Mouse (Mus musculus) skeletal muscle tissue, adult 2 months (tissue): ENCODE data around the gene Usp5.

ENCODE experiments used
- DNase-seq: peaks from one replicate; pipeline ENCODE4 v3.0.0-alpha.2; 2012; ENCODE audit warnings: low read depth, low spot score

Usp5 gene

DNA sequence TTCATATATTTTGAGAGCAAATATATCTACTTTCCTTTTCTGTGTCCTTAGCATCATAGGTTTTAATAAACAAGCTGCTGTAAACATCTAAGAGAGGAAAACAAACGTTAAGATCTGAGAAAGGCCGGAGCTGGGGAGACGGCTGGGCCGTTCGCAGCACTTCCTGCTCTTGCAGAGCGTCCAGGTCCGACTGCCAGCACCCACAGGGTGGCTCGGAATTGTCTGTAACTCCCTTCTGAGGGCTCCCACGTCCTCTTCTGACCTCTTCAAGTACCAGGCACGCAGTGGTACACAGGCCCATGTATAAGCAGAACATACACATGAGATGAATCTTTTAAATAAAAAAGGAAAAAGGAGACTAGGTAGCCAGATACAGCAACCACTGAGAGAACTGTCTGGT lies 41.6 kb downstream of the Usp5 start:
- no peak for DNase-seq

DNA sequence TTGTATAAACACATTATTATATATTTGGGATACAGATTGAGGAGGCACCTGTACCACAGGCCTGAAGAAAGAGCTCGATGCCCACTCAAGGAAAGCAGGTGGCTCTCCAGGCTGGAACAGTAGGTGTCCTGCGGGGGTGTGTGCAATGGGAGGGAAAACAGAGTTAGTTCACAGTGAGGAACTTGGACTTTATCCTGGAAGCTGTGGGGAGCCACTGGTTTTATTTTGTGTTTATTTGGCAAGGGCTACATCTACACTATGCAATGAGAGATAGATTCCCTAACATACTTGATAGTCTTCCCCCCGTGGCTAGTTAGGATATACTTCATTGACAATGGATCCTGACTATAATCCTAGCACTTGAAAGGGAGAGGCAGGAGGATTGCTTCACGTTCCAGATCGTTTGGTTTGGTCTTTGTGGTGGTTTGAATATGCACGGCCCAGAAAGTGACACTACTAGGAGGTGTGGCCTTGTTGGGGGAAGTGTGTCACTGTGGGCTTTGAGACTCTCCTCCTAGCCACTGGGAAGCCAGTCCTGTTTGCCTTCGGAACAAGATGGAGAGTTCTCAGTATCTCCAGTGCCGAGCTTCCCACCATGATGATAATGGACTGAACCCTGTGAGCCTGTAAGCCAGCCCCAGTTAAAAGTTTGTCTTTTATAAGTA lies 42.4 kb downstream of the Usp5 start:
- no peak for DNase-seq

DNA sequence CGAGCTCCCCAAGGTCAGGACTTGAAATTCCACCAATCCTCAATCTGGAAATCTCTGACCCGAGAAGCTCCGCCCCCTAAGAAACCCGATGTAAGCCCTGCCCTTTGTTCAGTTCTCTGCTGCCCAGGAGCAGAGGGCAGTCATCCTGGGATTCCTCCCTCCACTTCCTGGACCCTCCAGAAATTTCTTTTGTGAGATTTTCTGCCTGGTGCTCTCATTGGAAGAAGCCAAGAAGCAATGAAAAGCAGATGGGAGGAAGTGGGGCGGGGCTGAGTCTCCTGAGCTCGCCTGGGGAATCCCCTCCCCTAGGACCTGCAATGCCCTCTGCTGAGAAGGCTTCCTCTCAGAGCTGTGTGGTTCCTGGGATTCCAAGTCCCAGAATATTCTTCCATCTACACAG lies 46.8 kb downstream of the Usp5 start:
- no peak for DNase-seq

DNA sequence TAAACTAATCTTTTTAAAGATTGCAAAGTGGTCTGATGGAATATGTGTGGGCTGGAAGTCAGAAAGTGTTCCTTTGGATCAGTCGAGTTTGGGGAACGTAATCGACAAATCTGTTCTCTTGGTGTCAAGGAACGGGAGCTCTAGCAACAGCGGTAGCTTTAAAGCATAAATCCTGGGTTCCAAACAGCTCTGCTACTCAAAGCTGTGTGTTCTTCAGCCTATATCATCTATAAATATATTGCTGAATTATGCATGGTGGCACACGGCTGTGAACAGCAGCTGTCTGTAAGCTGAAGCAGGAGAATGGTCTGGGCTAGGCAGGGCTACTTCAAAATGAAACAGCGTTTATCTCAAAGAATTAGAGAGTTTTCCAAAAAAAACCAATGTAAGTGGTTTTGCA lies 48.4 kb downstream of the Usp5 start:
- DNase-seq = no peak

DNA sequence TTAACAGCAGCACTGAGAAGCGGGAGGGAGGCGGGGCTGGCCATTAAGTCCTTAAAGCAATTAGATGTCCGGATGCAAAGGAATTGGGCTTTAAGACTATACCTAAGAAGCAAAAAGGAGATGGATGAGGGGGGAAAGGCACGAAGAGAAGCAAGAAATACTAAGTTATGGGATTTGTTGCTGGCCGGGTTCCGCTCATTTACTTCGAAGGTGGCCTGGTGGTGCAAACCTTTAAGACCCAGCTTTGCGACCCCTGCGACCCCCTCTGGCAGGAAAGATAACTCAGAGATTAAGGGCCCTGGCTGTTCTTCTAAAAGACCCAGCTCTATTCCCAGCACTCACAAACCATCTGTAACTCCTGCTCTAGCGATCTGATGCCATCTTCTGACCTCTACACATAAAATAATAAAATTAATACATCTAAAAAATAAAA lies 49.3 kb downstream of the Usp5 start:
- DNase-seq = no peak

DNA sequence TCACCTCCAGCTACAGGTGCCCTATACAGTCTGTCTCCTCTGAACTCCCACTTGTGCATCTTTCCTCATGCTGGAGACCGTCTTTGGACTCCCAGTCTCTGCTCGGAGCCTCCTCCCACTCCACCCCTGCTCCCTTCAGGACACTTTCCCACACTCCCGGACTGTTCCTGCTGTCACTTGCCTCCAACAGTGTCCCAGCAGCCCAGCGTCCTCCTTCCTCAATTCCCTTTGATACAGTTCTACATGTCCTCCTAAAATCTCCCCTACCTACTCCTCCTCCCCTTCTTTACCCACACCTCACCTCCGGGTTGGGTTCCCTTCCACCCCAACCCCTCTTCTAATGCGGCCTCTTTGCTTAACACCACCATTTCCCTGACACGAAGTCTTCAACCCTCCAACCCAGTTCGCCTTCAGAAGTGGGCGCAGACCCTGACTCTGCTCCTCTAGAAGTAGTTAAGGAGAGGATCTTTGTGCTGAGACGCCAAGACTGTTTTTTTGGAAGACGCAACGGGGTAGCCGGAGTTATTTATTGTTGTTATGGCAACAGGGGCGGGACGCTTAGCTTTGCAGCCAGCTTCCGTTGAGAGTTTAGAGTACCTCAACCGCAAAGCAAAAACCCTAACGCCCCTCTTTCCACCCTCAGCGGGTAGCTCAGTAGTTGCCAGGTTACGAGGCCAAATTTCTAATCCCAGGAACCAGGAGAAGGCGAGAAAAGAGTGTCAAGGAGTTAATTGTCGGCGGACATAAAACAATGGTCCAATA lies 49.9 kb downstream of the Usp5 start, which contains the start of gene Lrrc23:
Gene Lrrc23 (minus strand): TSS at position 506 of the 762 bp plus-strand sequence.
- no peak for DNase-seq

DNA sequence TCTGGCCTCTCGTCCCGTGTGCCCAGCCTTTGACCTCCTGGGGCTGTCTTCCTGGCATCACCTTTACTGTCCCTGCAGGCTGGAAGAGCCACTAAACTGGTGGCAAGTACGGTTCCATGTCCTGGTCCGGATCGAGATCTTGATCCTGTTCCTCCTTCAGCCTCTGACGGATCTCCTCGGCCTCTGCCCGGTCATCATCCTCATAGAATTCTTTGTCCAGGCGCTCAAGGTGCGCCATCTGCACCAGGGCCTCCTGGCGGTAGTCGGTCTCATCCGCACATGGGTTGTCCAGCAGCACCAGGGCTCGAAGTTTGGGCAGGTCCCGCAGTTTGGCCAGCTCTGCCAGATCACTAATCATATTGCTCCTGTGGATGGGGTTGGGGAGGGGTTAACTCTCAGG lies 58.8 kb downstream of the Usp5 start:
- DNase-seq = no peak

DNA sequence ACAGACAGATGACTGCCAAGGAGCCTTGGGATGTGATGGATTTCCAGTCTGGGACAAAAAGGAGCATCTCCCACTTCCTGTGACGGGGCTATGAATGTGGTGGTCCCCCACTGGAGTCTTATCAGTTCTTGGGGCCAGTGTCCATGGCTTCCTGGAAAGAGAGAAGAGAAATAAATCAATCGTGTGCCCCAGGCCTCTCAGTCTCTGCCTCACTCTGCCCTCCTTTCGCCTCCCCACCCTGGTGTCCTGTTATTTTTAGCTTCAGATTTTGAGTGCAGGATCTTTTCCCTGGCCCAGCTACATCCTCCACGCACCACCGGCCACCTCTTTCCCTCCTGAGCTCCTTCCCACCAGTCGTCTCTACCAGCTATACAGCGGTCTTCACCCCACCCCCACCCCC lies 59.3 kb downstream of the Usp5 start:
- no peak for DNase-seq

DNA sequence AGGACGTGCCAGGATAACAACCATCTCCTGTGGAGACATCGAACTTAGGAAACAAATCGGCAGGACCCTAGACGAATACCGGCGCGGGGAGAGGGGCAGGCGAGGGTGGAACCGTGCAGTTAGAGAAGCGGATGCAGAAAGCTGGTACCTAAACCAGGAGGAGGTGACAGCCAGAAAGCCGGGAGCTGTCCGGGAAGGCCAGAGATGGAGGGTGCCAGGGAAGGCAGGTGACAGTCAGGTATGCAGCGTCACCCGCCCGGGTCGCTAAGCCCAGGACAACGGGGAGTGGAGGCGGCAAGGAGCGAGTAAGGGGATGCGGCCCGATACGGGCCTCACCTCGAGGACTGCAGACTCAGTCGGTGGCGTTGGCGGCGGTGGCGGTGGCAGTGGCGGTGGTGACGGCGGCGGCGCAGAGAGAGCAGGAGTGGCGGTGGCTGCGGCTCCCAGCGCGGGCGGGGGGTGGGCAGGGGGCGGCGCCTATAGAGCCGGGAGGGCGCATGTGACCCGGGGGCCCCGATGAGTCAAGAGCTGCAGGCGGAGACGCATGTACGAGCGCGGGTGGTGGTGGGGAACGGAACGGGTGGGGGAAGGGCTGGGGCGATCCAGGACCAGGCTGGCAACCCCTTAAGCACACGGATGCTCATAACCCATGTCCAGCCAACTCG lies 60.1 kb downstream of the Usp5 start, which contains the start of gene Eno2:
Gene Eno2 (minus strand): TSS at position 573 of the 665 bp plus-strand sequence.
- no peak for DNase-seq

DNA sequence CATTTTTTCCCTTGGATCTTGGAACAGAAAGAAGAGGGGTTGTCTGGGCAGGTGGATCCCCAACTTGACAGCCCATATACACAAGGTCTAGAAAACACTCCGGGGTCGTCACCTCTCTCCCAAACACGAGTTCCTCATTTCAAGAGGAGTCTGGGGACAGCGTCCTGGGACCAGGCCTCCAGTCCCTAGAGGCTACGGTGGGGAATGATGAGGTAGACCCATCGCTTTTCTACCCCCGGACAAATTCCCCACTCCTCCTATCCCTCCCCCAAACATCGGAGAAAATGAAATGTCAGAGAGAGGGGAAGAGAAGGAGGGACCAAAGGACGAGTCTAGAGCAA lies 60.6 kb downstream of the Usp5 start:
- DNase-seq = no peak

DNA sequence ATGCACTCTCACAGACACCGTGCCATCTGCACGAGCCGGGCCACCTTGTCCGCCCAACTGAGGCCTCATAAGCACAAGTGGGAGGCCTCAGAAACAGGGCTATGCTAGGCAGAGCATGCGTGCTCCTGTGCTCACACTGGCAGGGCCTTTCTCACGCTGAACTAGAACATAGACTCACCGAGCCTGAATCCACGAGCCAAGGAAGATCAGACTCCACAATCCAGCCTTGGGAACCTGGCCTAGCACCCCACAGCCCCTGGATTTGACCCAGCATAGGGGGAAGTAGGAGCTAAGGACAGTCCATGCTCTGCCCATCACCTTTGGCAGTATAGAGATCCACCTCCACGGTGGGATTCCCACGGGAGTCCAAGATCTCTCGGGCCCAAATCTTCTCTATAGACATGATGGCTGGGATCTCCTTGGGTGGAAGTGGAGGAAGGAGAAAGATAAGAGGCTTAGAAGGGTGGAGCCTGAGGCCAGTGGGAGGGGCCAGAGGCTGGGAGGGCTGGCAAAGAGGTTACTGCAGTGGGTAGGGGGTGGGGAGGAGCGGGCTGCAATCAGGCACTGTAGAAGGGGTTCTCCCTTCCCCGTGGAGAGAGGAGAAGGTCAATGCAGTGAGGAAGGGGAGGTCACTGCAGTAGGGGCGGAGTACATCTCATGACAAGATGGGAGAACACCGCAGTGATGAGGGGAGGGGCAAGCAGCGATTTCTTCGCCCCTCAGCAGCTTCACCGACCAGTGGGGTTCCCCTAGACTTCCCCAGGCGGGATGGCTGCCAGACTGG lies 61.2 kb downstream of the Usp5 start:
- DNase-seq = no peak

DNA sequence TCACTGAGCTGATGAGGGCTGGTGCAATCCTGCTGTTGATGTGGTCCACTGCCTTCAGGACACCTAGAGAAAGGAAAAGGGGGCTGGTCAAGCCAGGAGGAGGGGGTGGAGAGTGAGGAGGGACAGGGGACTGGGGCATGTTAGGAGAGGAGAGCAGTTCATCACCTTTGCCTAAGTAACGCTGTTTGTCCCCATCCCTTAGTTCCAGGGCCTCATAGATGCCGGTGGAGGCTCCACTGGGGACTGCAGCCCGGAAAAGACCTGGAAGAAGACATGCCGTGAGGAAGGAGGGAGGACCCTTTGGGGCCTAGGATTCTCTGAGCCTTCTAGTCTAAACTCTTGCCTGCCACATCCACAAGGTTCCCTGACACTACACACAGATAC lies 61.8 kb downstream of the Usp5 start:
- no peak for DNase-seq

DNA sequence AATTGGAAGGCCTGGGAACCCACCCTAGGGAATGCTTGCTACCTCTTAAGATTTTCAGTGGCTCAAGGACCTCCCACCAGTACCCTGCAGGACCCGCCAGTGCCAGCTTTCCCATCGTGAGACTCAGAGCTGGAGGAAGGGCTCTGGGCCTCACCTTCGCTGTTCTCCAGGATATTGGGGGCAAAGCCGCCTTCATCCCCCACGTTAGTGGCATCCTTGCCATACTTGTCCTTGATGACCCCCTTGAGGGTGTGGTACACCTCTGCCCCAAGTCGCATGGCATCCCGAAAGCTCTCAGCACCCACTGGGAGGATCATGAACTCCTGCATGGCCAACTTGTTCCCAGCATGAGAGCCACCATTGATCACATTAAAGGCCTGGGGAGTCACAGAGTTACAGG lies 63.3 kb downstream of the Usp5 start:
- no peak for DNase-seq
